8 mouse cellular contexts compared by ENCODE assay signal in genomic region chr5:145114606-145115473, GRCm38 (mm10). TPM values are rescaled to one million over a fixed set of nuclear protein-coding genes. Genes with fewer than 3 reads are reported as not detected.
DNase-seq lines count a peak whose midpoint lies in the region; ATAC-seq lines count a peak whose summit lies in the region.

No protein-coding gene starts in this region.

- DNase-seq in adrenal gland, postnatal 4 days (ENCODE audit: low spot score in 2 of 2), result peak; percentile 30 to 48
- peak; percentile 77 to 78 for DNase-seq in gastrocnemius, postnatal 36 days
- peak; percentile 43 for DNase-seq in neural tube, embryonic 10.5 days (ENCODE audit: extremely low spot score, low spot score)
- DNase-seq in testis, postnatal 14 days (ENCODE audit: low spot score), result peak; percentile 61

- ATAC-seq in erythroblast, adult 5-6 weeks (replicated peaks; ENCODE audit: low FRiP score, poor library complexity, severe bottlenecking), result no peak
- ATAC-seq in inflammation-experienced regulatory T-cells, adult 6 months, result peak; percentile 31
- ATAC-seq in liver, embryonic 15.5 days (ENCODE audit: insufficient read depth), result peak; percentile 32

- H3K4me3 ChIP-seq in erythroblast, embryonic 14.5 days (replicated peaks), result peak overlapping the region; percentile 65
- H3K4me3 ChIP-seq in liver, embryonic 15.5 days (replicated peaks), result peak overlapping the region; percentile 66

- H3K36me3 ChIP-seq in erythroblast, embryonic 14.5 days (ENCODE audit: control insufficient read depth), result peaks cover 9% of the 10 kb centered on the region
- peaks cover 11% of the 10 kb centered on the region; the same call in 1 of the 2 replicates for H3K36me3 ChIP-seq in liver, embryonic 15.5 days (replicated peaks)

- 6% methylated on average over 39 of the region's 40 CpGs for WGBS in liver, embryonic 15.5 days (ENCODE audit: insufficient replicate concordance)

- H3K9ac ChIP-seq in liver, embryonic 15.5 days, result peak overlapping the region; percentile 59

- H3K27ac ChIP-seq in liver, embryonic 15.5 days (replicated peaks), result peak overlapping the region; percentile 64

- peaks cover 4% of the 10 kb centered on the region for H3K9me3 ChIP-seq in erythroblast, embryonic 14.5 days (ENCODE audit: control insufficient read depth, low read length)
- no peaks in the 10 kb centered on the region for H3K9me3 ChIP-seq in liver, embryonic 15.5 days (replicated peaks)

- intact Hi-C loops in gastrocnemius, postnatal 36 days (cut with DNase I), result no loop called here

- peaks cover 26% of the 10 kb centered on the region for H3K4me1 ChIP-seq in erythroblast, embryonic 14.5 days (ENCODE audit: control insufficient read depth)
- H3K4me1 ChIP-seq in liver, embryonic 15.5 days (replicated peaks), result peaks cover 40% of the 10 kb centered on the region

- peaks cover 31% of the 10 kb centered on the region for H3K27me3 ChIP-seq in erythroblast, embryonic 14.5 days (ENCODE audit: control insufficient read depth)
- peaks cover 8% of the 10 kb centered on the region; the same call in 1 of the 2 replicates for H3K27me3 ChIP-seq in liver, embryonic 15.5 days

- peak overlapping the region; percentile 83 for H3K4me2 ChIP-seq in liver, embryonic 15.5 days

RNA-seq across cellular contexts. Expression of gene Arpc1b, which starts 0.8 kb away (rescaled TPM):
- polyA plus RNA-seq in erythroblast, embryonic 14.5 days (2012), result 5.7 and 6.2 TPM in 2 replicates
- 60.5 and 70.8 TPM in 2 replicates for total RNA-seq in erythroblast, adult 5-6 weeks (2015; ENCODE audit: low replicate concordance)
- 46.7 and 74.1 TPM in 2 replicates for total RNA-seq in erythroblast, adult 5-6 weeks (2017; ENCODE audit: low replicate concordance)
- 100 to 1,000 TPM; 226 to 243 TPM for total RNA-seq in adrenal gland, postnatal 4 days (2021)
- total RNA-seq in gastrocnemius, postnatal 36 days (2021), result 10 to 100 TPM; 28.3 to 30.4 TPM
- 1,000 to 10,000 TPM in 1 of 3 experiments, 100 to 1,000 TPM in 2; 806 to 1,201 (median 880) TPM for polyA plus RNA-seq in inflammation-experienced regulatory T-cells, adult 6 months (2017; shearing (Covaris generic))
- 185 and 195 TPM in 2 replicates for polyA plus RNA-seq in liver, embryonic 15.5 days (2015; fragmentation: Nextera tagmentation; extraction: Ambion mirVana)

RNA-seq across cellular contexts. Expression of gene Pdap1, which starts 25.2 kb away (rescaled TPM):
- 23.4 and 39.5 TPM in 2 replicates for polyA plus RNA-seq in erythroblast, embryonic 14.5 days (2012)
- total RNA-seq in erythroblast, adult 5-6 weeks (2015; ENCODE audit: low replicate concordance), result 12.3 and 14.2 TPM in 2 replicates
- 23.2 and 50.9 TPM in 2 replicates for total RNA-seq in erythroblast, adult 5-6 weeks (2017; ENCODE audit: low replicate concordance)
- 100 to 1,000 TPM; 106 to 108 TPM for total RNA-seq in adrenal gland, postnatal 4 days (2021)
- 10 to 100 TPM; 48.3 to 52.2 TPM for total RNA-seq in gastrocnemius, postnatal 36 days (2021)
- polyA plus RNA-seq in inflammation-experienced regulatory T-cells, adult 6 months (2017; shearing (Covaris generic)), result 10 to 100 TPM; 34.4 to 55.2 (median 47.9) TPM
- polyA plus RNA-seq in liver, embryonic 15.5 days (2015; fragmentation: Nextera tagmentation; extraction: Ambion mirVana), result 28.8 and 36.5 TPM in 2 replicates

RNA-seq across cellular contexts. Expression of gene Bud31, which starts 25.3 kb away (rescaled TPM):
- 2.2 and 3.0 TPM in 2 replicates for polyA plus RNA-seq in erythroblast, embryonic 14.5 days (2012)
- 113 and 149 TPM in 2 replicates for total RNA-seq in erythroblast, adult 5-6 weeks (2015; ENCODE audit: low replicate concordance)
- total RNA-seq in erythroblast, adult 5-6 weeks (2017; ENCODE audit: low replicate concordance), result 170 and 223 TPM in 2 replicates
- total RNA-seq in adrenal gland, postnatal 4 days (2021), result 100 to 1,000 TPM; 106 to 113 TPM
- 10 to 100 TPM; 44.3 to 47.0 TPM for total RNA-seq in gastrocnemius, postnatal 36 days (2021)
- 100 to 1,000 TPM; 114 to 119 (median 115) TPM for polyA plus RNA-seq in inflammation-experienced regulatory T-cells, adult 6 months (2017; shearing (Covaris generic))
- polyA plus RNA-seq in liver, embryonic 15.5 days (2015; fragmentation: Nextera tagmentation; extraction: Ambion mirVana), result 121 and 128 TPM in 2 replicates

RNA-seq across cellular contexts. Expression of gene Kpna7, which starts 31.0 kb away (rescaled TPM):
- polyA plus RNA-seq in erythroblast, embryonic 14.5 days (2012), result not detected in 2 replicates
- not detected in 2 replicates for total RNA-seq in erythroblast, adult 5-6 weeks (2015; ENCODE audit: low replicate concordance)
- not detected in 2 replicates for total RNA-seq in erythroblast, adult 5-6 weeks (2017; ENCODE audit: low replicate concordance)
- total RNA-seq in adrenal gland, postnatal 4 days (2021), result not detected
- not detected for total RNA-seq in gastrocnemius, postnatal 36 days (2021)
- polyA plus RNA-seq in inflammation-experienced regulatory T-cells, adult 6 months (2017; shearing (Covaris generic)), result not detected
- 0.10 TPM in 1 of 2 replicates, not detected in the other for polyA plus RNA-seq in liver, embryonic 15.5 days (2015; fragmentation: Nextera tagmentation; extraction: Ambion mirVana)

RNA-seq across cellular contexts. Expression of gene Arpc1a, which starts 31.2 kb away (rescaled TPM):
- 2.7 and 3.0 TPM in 2 replicates for polyA plus RNA-seq in erythroblast, embryonic 14.5 days (2012)
- 25.2 and 41.4 TPM in 2 replicates for total RNA-seq in erythroblast, adult 5-6 weeks (2015; ENCODE audit: low replicate concordance)
- total RNA-seq in erythroblast, adult 5-6 weeks (2017; ENCODE audit: low replicate concordance), result 13.6 and 27.2 TPM in 2 replicates
- total RNA-seq in adrenal gland, postnatal 4 days (2021), result 100 to 1,000 TPM; 114 to 121 TPM
- total RNA-seq in gastrocnemius, postnatal 36 days (2021), result 10 to 100 TPM; 25.0 to 26.1 TPM
- polyA plus RNA-seq in inflammation-experienced regulatory T-cells, adult 6 months (2017; shearing (Covaris generic)), result 10 to 100 TPM; 86.2 to 96.6 (median 91.8) TPM
- polyA plus RNA-seq in liver, embryonic 15.5 days (2015; fragmentation: Nextera tagmentation; extraction: Ambion mirVana), result 54.2 and 55.3 TPM in 2 replicates
